Mouse (Mus musculus) C2C12 (cell line): ENCODE results near the gene Brms1. TPM values are rescaled to one million over a fixed set of nuclear protein-coding genes. Genes with fewer than 3 reads are reported as not detected.
A peak's percentile ranks its signal among the peaks of the same experiment; 100 is the strongest.

Experiments
- H3K27me3 ChIP-seq: one replicate; pipeline ENCODE4 v1.6.1; 2011; ENCODE audit not compliant: control insufficient read depth, insufficient read depth, insufficient read length
- H3K36me3 ChIP-seq: one replicate; pipeline ENCODE4 v1.6.1; 2011; ENCODE audit not compliant: control insufficient read depth, insufficient read depth
- H3K4me3 ChIP-seq: one replicate; pipeline ENCODE4 v1.5.1; 2011; ENCODE audit warnings: mild to moderate bottlenecking, control low read depth; ENCODE audit not compliant: poor library complexity, insufficient read depth, severe bottlenecking
- H3K79me2 ChIP-seq: one replicate; pipeline ENCODE4 v1.6.1; 2011; ENCODE audit not compliant: control insufficient read depth, insufficient read depth
- H3K79me3 ChIP-seq: one replicate; pipeline ENCODE4 v1.6.1; 2011; ENCODE audit warnings: low read depth, control low read depth
- H3ac ChIP-seq: one replicate; pipeline ENCODE3; 2011; ENCODE audit warnings: low read depth; ENCODE audit not compliant: control insufficient read depth, insufficient read length
- CEBPB ChIP-seq: IDR thresholded peaks from one replicate; pipeline ENCODE4 v1.6.1; 2011; ENCODE audit warnings: low read depth, mild to moderate bottlenecking, control low read depth, moderate library complexity
- CTCF ChIP-seq: IDR thresholded peaks from one replicate; pipeline ENCODE4 v1.5.1; 2011; ENCODE audit not compliant: control insufficient read depth, insufficient read depth, insufficient read length
- FOSL1 ChIP-seq: IDR thresholded peaks from one replicate; pipeline ENCODE4 v1.8.0; 2011; ENCODE audit warnings: mild to moderate bottlenecking, low read length; ENCODE audit not compliant: poor library complexity, insufficient read depth, severe bottlenecking
- MAX ChIP-seq: IDR thresholded peaks from one replicate; pipeline ENCODE4 v1.6.1; 2011; ENCODE audit warnings: mild to moderate bottlenecking, control low read depth
- MYOD1 ChIP-seq: IDR thresholded peaks from one replicate; pipeline ENCODE4 v1.6.1; 2011; ENCODE audit warnings: low read depth; ENCODE audit not compliant: control insufficient read depth, insufficient read length
- MYOG ChIP-seq: IDR thresholded peaks from one replicate; pipeline ENCODE4 v1.6.1; 2011; ENCODE audit not compliant: control insufficient read depth, insufficient read length; ENCODE audit errors: extremely low read depth
- USF1 ChIP-seq: IDR thresholded peaks from one replicate; pipeline ENCODE4 v1.6.1; 2011; ENCODE audit warnings: low read depth, mild to moderate bottlenecking, control low read depth, moderate library complexity
- polyA plus RNA-seq: library from polyadenylated mRNA; unstranded; fragments of >200 nt; fragmentation: generic; extraction: Trizol; gene quantifications from one replicate; pipeline ENCODE4 v1.2.1, GENCODE M21; 2012; ENCODE audit warnings: missing spikeins

The Brms1 gene
- polyA plus RNA-seq, 1 experiment: 55.3 TPM

GRCm38 (mm10) chr19:5051515-5051914 lies 10.4 kb downstream of the Brms1 start:
- H3K4me3 ChIP-seq: peak overlapping the region; percentile 84
- peaks cover 61% of the 10 kb centered on the region for H3K36me3 ChIP-seq
- H3K79me3 ChIP-seq: peaks cover 43% of the 10 kb centered on the region
- TF ChIP-seq MYOG (no peak), CTCF (no peak), USF1 (no peak)
- no peaks in the 10 kb centered on the region for H3K27me3 ChIP-seq
- H3ac ChIP-seq: peak overlapping the region; percentile 87
- peaks cover 52% of the 10 kb centered on the region for H3K79me2 ChIP-seq

- H3K4me3 ChIP-seq: peak overlapping the region; percentile 84
- TF ChIP-seq FOSL1 (no peak), CEBPB (no peak), CTCF (no peak), MAX (no peak), USF1 (no peak), MYOD1 (peak; percentile 74), MYOG (no peak)
- H3K79me3 ChIP-seq: peaks cover 43% of the 10 kb centered on the region
- H3K36me3 ChIP-seq: peaks cover 58% of the 10 kb centered on the region
- H3K79me2 ChIP-seq: peaks cover 52% of the 10 kb centered on the region
- no peaks in the 10 kb centered on the region for H3K27me3 ChIP-seq
- peak overlapping the region; percentile 28 for H3ac ChIP-seq
Observed at GRCm38 (mm10) chr19:5052166-5052822, 11.1 kb downstream of the Brms1 start.

- TF ChIP-seq MYOG (no peak), MAX (no peak), MYOD1 (no peak), CEBPB (no peak), FOSL1 (no peak), CTCF (no peak), USF1 (no peak)
- peak overlapping the region; percentile 84 for H3K4me3 ChIP-seq
- no peaks in the 10 kb centered on the region for H3K27me3 ChIP-seq
- peaks cover 52% of the 10 kb centered on the region for H3K79me2 ChIP-seq
- peak overlapping the region; percentile 28 for H3ac ChIP-seq
- peaks cover 42% of the 10 kb centered on the region for H3K79me3 ChIP-seq
- H3K36me3 ChIP-seq: peaks cover 53% of the 10 kb centered on the region
Observed at GRCm38 (mm10) chr19:5052853-5053252, 11.7 kb downstream of the Brms1 start.

- H3ac ChIP-seq: no peak overlapping the region
- no peaks in the 10 kb centered on the region for H3K27me3 ChIP-seq
- peak; percentile 76 for TF ChIP-seq CEBPB
- TF ChIP-seq MYOD1: no peak
- TF ChIP-seq USF1: no peak
- TF ChIP-seq CTCF: peak; percentile 92
- no peak for TF ChIP-seq FOSL1
- peaks cover 52% of the 10 kb centered on the region for H3K79me2 ChIP-seq
- peaks cover 43% of the 10 kb centered on the region for H3K36me3 ChIP-seq
- peaks cover 42% of the 10 kb centered on the region for H3K79me3 ChIP-seq
- H3K4me3 ChIP-seq: no peak overlapping the region
Observed at GRCm38 (mm10) chr19:5053909-5054308, 12.8 kb downstream of the Brms1 start.

GRCm38 (mm10) chr19:5056251-5056650 lies 15.1 kb downstream of the Brms1 start:
- Histone ChIP-seq H3ac (no peak overlapping the region), H3K36me3 (peaks cover 43% of the 10 kb centered on the region), H3K79me2 (peaks cover 44% of the 10 kb centered on the region), H3K27me3 (no peaks in the 10 kb centered on the region), H3K4me3 (no peak overlapping the region), H3K79me3 (peaks cover 35% of the 10 kb centered on the region)
- no peak for TF ChIP-seq CEBPB
- TF ChIP-seq CTCF: peak; percentile 39

GRCm38 (mm10) chr19:5057876-5058775 lies 17.0 kb downstream of the Brms1 start:
- H3K4me3 ChIP-seq: no peak overlapping the region
- peak overlapping the region; percentile 4 for H3ac ChIP-seq
- TF ChIP-seq USF1 (no peak), MAX (no peak), FOSL1 (no peak), CEBPB (no peak), MYOG (no peak), MYOD1 (no peak), CTCF (no peak)
- peaks cover 34% of the 10 kb centered on the region for H3K36me3 ChIP-seq
- no peaks in the 10 kb centered on the region for H3K27me3 ChIP-seq
- H3K79me2 ChIP-seq: peaks cover 25% of the 10 kb centered on the region
- peaks cover 17% of the 10 kb centered on the region for H3K79me3 ChIP-seq
